Mouse (Mus musculus) megakaryocyte, embryonic 14.5 days (primary cell): ENCODE measurements around the gene Sema6c. TPM values are rescaled to one million over a fixed set of nuclear protein-coding genes. Genes with fewer than 3 reads are reported as not detected.
"Not testable (repeated sequence)": the region's sequence is repeated elsewhere in the genome, so short reads cannot be mapped to it uniquely, and the experiment has no call there.

Experiments used
- H3K27me3 ChIP-seq: replicated peaks from 2 replicates; pipeline ENCODE3; 2012; ENCODE audit warnings: inconsistent platforms
- H3K36me3 ChIP-seq: replicated peaks from 2 replicates; pipeline ENCODE3; 2012; ENCODE audit warnings: low read length, inconsistent platforms, mixed read lengths
- H3K4me1 ChIP-seq: 2 replicates; pipeline ENCODE4 v1.6.1; 2012; ENCODE audit warnings: inconsistent platforms
- H3K4me3 ChIP-seq: replicated peaks from 2 replicates; pipeline ENCODE3; 2012; ENCODE audit warnings: moderate library complexity, mild to moderate bottlenecking, inconsistent platforms
- H3K9me3 ChIP-seq: 2 replicates; pipeline ENCODE4 v1.6.1; 2012; ENCODE audit warnings: inconsistent platforms
- FLI1 ChIP-seq: IDR thresholded peaks from 2 replicates; pipeline ENCODE4 v1.6.1; 2012; ENCODE audit warnings: low read length, inconsistent platforms, mixed read lengths
- GATA1 ChIP-seq: IDR thresholded peaks from 3 replicates; pipeline ENCODE4 v1.6.1; 2012; ENCODE audit warnings: mixed read lengths, low read length, inconsistent platforms, borderline replicate concordance
- polyA plus RNA-seq: library from polyadenylated mRNA; stranded (reverse); fragments of >175 nt; gene quantifications from 2 replicates; pipeline ENCODE4 v1.2.3, GENCODE M21; 2012; ENCODE audit warnings: low replicate concordance; ENCODE audit not compliant: insufficient read depth

Gene Sema6c
- polyA plus RNA-seq, 1 experiment: 1.2 TPM

- H3K27me3 ChIP-seq: no peaks in the 10 kb centered on the region
- H3K4me3 ChIP-seq: no peak overlapping the region
- no peaks in the 10 kb centered on the region for H3K4me1 ChIP-seq
- H3K9me3 ChIP-seq: no peaks in the 10 kb centered on the region
- TF ChIP-seq GATA1: no peak
- no peak for TF ChIP-seq FLI1
- H3K36me3 ChIP-seq: peaks cover 95% of the 10 kb centered on the region
Measured at GRCm38 (mm10) chr3:95203880-95204279, 43.6 kb downstream of the Sema6c start.

- H3K9me3 ChIP-seq: no peaks in the 10 kb centered on the region
- no peaks in the 10 kb centered on the region for H3K27me3 ChIP-seq
- H3K36me3 ChIP-seq: peaks cover 84% of the 10 kb centered on the region
- H3K4me1 ChIP-seq: peaks cover 3% of the 10 kb centered on the region; the same call in 1 of the 2 replicates
- H3K4me3 ChIP-seq: no peak overlapping the region
- TF ChIP-seq GATA1: no peak
- no peak for TF ChIP-seq FLI1
Measured at GRCm38 (mm10) chr3:95208286-95208685, 48.0 kb downstream of the Sema6c start.

- peaks cover 82% of the 10 kb centered on the region for H3K36me3 ChIP-seq
- H3K4me3 ChIP-seq: no peak overlapping the region
- no peaks in the 10 kb centered on the region for H3K27me3 ChIP-seq
- H3K9me3 ChIP-seq: no peaks in the 10 kb centered on the region
- TF ChIP-seq GATA1 (no peak), FLI1 (no peak)
- peaks cover 10% of the 10 kb centered on the region; the same call in 1 of the 2 replicates for H3K4me1 ChIP-seq
Measured at GRCm38 (mm10) chr3:95210585-95210984, 50.3 kb downstream of the Sema6c start.

- Histone ChIP-seq H3K4me1 (peaks cover 19% of the 10 kb centered on the region), H3K36me3 (peaks cover 67% of the 10 kb centered on the region)
- not testable (repeated sequence) for H3K9me3 ChIP-seq, H3K4me3 ChIP-seq, H3K27me3 ChIP-seq
Measured at GRCm38 (mm10) chr3:95212889-95213608, 52.8 kb downstream of the Sema6c start.

GRCm38 (mm10) chr3:95213609-95213975, 53.3 kb downstream of the Sema6c start:
- no peak for TF ChIP-seq FLI1
- TF ChIP-seq GATA1: no peak
- Histone ChIP-seq H3K36me3 (peaks cover 63% of the 10 kb centered on the region), H3K4me3 (no peak overlapping the region), H3K4me1 (peaks cover 24% of the 10 kb centered on the region), H3K9me3 (no peaks in the 10 kb centered on the region), H3K27me3 (no peaks in the 10 kb centered on the region)

- Histone ChIP-seq H3K27me3 (no peaks in the 10 kb centered on the region), H3K4me3 (peak overlapping the region; percentile 98), H3K4me1 (peaks cover 48% of the 10 kb centered on the region), H3K9me3 (no peaks in the 10 kb centered on the region), H3K36me3 (peaks cover 65% of the 10 kb centered on the region)
- TF ChIP-seq FLI1 (no peak), GATA1 (no peak)
Measured at GRCm38 (mm10) chr3:95216655-95217254, 56.5 kb downstream of the Sema6c start.

- Histone ChIP-seq H3K36me3 (peaks cover 64% of the 10 kb centered on the region), H3K27me3 (no peaks in the 10 kb centered on the region), H3K4me1 (peaks cover 56% of the 10 kb centered on the region), H3K9me3 (no peaks in the 10 kb centered on the region), H3K4me3 (peak within 1 kb of the TSS; percentile 98)
- TF ChIP-seq FLI1: peak; percentile 25; the same call in 1 of the 2 replicates
- no peak for TF ChIP-seq GATA1
Measured at GRCm38 (mm10) chr3:95217255-95218134, 57.2 kb downstream of the Sema6c start, which contains the start of gene Gabpb2. Gene Gabpb2 (minus strand): TSS chr3:95217916.

- Histone ChIP-seq H3K36me3 (peaks cover 72% of the 10 kb centered on the region), H3K27me3 (no peaks in the 10 kb centered on the region), H3K4me3 (peak overlapping the region; percentile 98)
Measured at GRCm38 (mm10) chr3:95218466-95219137, 58.3 kb downstream of the Sema6c start.

GRCm38 (mm10) chr3:95223041-95223440, 62.8 kb downstream of the Sema6c start:
- peak overlapping the region; percentile 31 for H3K4me3 ChIP-seq
- TF ChIP-seq GATA1 (no peak), FLI1 (no peak)
- H3K36me3 ChIP-seq: peaks cover 76% of the 10 kb centered on the region
- H3K9me3 ChIP-seq: no peaks in the 10 kb centered on the region
- no peaks in the 10 kb centered on the region for H3K27me3 ChIP-seq
- H3K4me1 ChIP-seq: peaks cover 79% of the 10 kb centered on the region

More at GRCm38 (mm10) chr3:95218466-95219137, 58.3 kb downstream of the Sema6c start:
- no peak for TF ChIP-seq FLI1
- no peak for TF ChIP-seq GATA1
- peaks cover 65% of the 10 kb centered on the region for H3K4me1 ChIP-seq
- H3K9me3 ChIP-seq: no peaks in the 10 kb centered on the region

Other genes with a start within 250 kb of the Sema6c start
- 14.7 and 28.8 TPM in 2 replicates for gene Selenbp1, start 227.4 kb upstream of the Sema6c start, polyA plus RNA-seq
- 0.45 TPM in 1 of 2 replicates, not detected in the other for gene Rfx5, start 206.4 kb upstream of the Sema6c start, polyA plus RNA-seq
- 1.4 and 2.1 TPM in 2 replicates for gene Pi4kb, start 185.7 kb upstream of the Sema6c start, polyA plus RNA-seq
- 13.6 and 16.9 TPM in 2 replicates for gene Zfp687, start 145.0 kb upstream of the Sema6c start, polyA plus RNA-seq
- 24.8 and 169 TPM in 2 replicates for gene Psmd4, start 117.8 kb upstream of the Sema6c start, polyA plus RNA-seq
- 6.3 and 16.2 TPM in 2 replicates for gene Pip5k1a, start 53.5 kb upstream of the Sema6c start, polyA plus RNA-seq
- gene Vps72, start 49.4 kb upstream of the Sema6c start, polyA plus RNA-seq: 231 and 749 TPM in 2 replicates
- not detected in 2 replicates for gene Tmod4, start 36.0 kb upstream of the Sema6c start, polyA plus RNA-seq
- 5.8 and 7.2 TPM in 2 replicates for gene Scnm1, start 26.4 kb upstream of the Sema6c start, polyA plus RNA-seq
- 3.8 and 5.1 TPM in 2 replicates for gene Lysmd1, start 26.4 kb upstream of the Sema6c start, polyA plus RNA-seq
- gene Tnfaip8l2, start 18.1 kb upstream of the Sema6c start, polyA plus RNA-seq: 34.2 TPM in 1 of 2 replicates, not detected in the other
- 0.60 TPM in 1 of 2 replicates, not detected in the other for gene Gabpb2, start 57.5 kb downstream of the Sema6c start, polyA plus RNA-seq
- 183 and 363 TPM in 2 replicates for gene Cdc42se1, start 68.3 kb downstream of the Sema6c start, polyA plus RNA-seq
- gene Mllt11, start 71.7 kb downstream of the Sema6c start, polyA plus RNA-seq: 10.4 and 11.3 TPM in 2 replicates
- 1.7 and 3.7 TPM in 2 replicates for gene Gm128, start 81.1 kb downstream of the Sema6c start, polyA plus RNA-seq
- 0.30 TPM in 1 of 2 replicates, not detected in the other for gene Bnipl, start 90.7 kb downstream of the Sema6c start, polyA plus RNA-seq
- 517 and 1,363 TPM in 2 replicates for gene Mindy1, start 120.9 kb downstream of the Sema6c start, polyA plus RNA-seq
- gene Prune1, start 121.6 kb downstream of the Sema6c start, polyA plus RNA-seq: 5.2 and 6.0 TPM in 2 replicates
- 0.66 TPM in 1 of 2 replicates, not detected in the other for gene Anxa9, start 146.7 kb downstream of the Sema6c start, polyA plus RNA-seq
- 36.9 and 124 TPM in 2 replicates for gene Cers2, start 154.3 kb downstream of the Sema6c start, polyA plus RNA-seq
- gene Setdb1, start 196.7 kb downstream of the Sema6c start, polyA plus RNA-seq: 2.3 and 6.3 TPM in 2 replicates
- gene 4930558C23Rik, start 242.4 kb downstream of the Sema6c start, polyA plus RNA-seq: not detected in 2 replicates